Mouse (Mus musculus) cerebellum, adult 2 months (tissue): ENCODE data around the gene Igf2bp2.

Source experiments
- CTCF ChIP-seq: fragments of 200-500 bp; IDR thresholded peaks from 2 replicates; pipeline ENCODE4 v1.5.1; 2011; ENCODE audit warnings: low read depth, mild to moderate bottlenecking, control low read depth, low read length, moderate library complexity, borderline replicate concordance; ENCODE audit not compliant: insufficient read depth
- POLR2A ChIP-seq: fragments of 200-500 bp; IDR thresholded peaks from 2 replicates; pipeline ENCODE4 v1.6.1; 2011; ENCODE audit warnings: low read length, control low read depth, borderline replicate concordance; ENCODE audit not compliant: insufficient read depth

DNA sequence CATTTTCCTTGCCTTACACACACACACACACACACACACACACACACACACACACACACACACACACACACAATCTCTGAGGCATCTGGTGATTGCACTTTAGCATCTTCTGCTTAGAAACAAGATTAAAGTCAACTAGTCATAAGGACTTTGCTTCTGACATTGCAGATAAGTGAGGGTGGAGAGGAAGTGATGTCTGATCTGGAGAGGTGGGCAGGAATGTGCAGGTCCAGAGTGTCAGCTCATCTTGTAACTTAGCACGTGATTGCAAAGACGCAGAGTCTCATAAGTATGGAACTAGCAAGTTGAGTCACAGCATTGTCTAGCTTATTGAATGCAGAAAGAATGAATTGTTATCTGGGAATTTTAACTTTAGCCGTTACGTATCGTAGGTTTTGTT lies 135.6 kb downstream of the Igf2bp2 start:
- TF ChIP-seq CTCF = no peak
- no peak for TF ChIP-seq POLR2A
